Mouse (Mus musculus) CD8-positive naive resting alpha-beta T cell, adult 57 days (primary cell): ENCODE results near the gene Slc35g2. TPM values are rescaled to one million over a fixed set of nuclear protein-coding genes. Genes with fewer than 3 reads are reported as not detected.

Experiments used
- total RNA-seq: library from RNA; stranded (reverse); gene quantifications from one replicate; pipeline ENCODE4 v1.2.4, GENCODE M21; 2023

Gene Slc35g2
- total RNA-seq = not detected

GRCm38 (mm10) chr9:100570626-100571233 lies at the start of gene Slc35g2:
Gene Slc35g2, minus strand, starts transcription at chr9:100571090.

GRCm38 (mm10) chr9:100597546-100597945 lies 26.7 kb upstream of the Slc35g2 start, which contains the start of gene Stag1:
Gene Stag1, plus strand, starts transcription at chr9:100597798.

GRCm38 (mm10) chr9:100545715-100546593 lies 24.9 kb downstream of the Slc35g2 start, which contains the start of gene Nck1:
Gene Nck1, minus strand, starts transcription at chr9:100546134.

Other genes starting within 250 kb of the Slc35g2 start
- 6.3 TPM for gene Il20rb, start 84.3 kb downstream of the Slc35g2 start, total RNA-seq
- gene Nck1, start 25.0 kb downstream of the Slc35g2 start, total RNA-seq = 51.2 TPM
- gene Stag1, start 26.7 kb upstream of the Slc35g2 start, total RNA-seq = 79.5 TPM